Mouse (Mus musculus) intestine, embryonic 15.5 days (tissue): ENCODE results near the gene Prss22. TPM values are rescaled to one million over a fixed set of nuclear protein-coding genes. Genes with fewer than 3 reads are reported as not detected.

Experiments
- ATAC-seq: fragments of 200-750 bp; cut with Nextera tagmentation; 2 replicates; pipeline ENCODE4 v1.8.0; 2017; ENCODE audit warnings: moderate TSS enrichment, moderate library complexity
- H3K27ac ChIP-seq: fragments of 300-500 bp; sonication (generic); 2 replicates; pipeline ENCODE4 v1.5.1; 2015; ENCODE audit warnings: mild to moderate bottlenecking, inconsistent platforms
- H3K27me3 ChIP-seq: fragments of 300-500 bp; sonication (generic); replicated peaks from 2 replicates; pipeline ENCODE4 v1.6.1; 2015; ENCODE audit warnings: inconsistent platforms
- H3K36me3 ChIP-seq: fragments of 300-500 bp; sonication (generic); 2 replicates; pipeline ENCODE4 v1.6.1; 2015; ENCODE audit warnings: inconsistent platforms
- H3K4me1 ChIP-seq: fragments of 300-500 bp; sonication (generic); replicated peaks from 2 replicates; pipeline ENCODE4 v1.6.1; 2015; ENCODE audit warnings: inconsistent platforms
- H3K4me2 ChIP-seq: fragments of 300-500 bp; sonication (generic); replicated peaks from 2 replicates; pipeline ENCODE4 v1.6.1; 2015; ENCODE audit warnings: mild to moderate bottlenecking, inconsistent platforms
- H3K4me3 ChIP-seq: fragments of 300-500 bp; sonication (generic); replicated peaks from 2 replicates; pipeline ENCODE4 v1.5.1; 2015; ENCODE audit warnings: inconsistent platforms
- H3K9ac ChIP-seq: fragments of 300-500 bp; sonication (generic); 2 replicates; pipeline ENCODE4 v1.6.1; 2015; ENCODE audit warnings: inconsistent platforms
- H3K9me3 ChIP-seq: fragments of 300-500 bp; sonication (generic); 2 replicates; pipeline ENCODE4 v1.6.1; 2016; ENCODE audit warnings: inconsistent platforms
- WGBS: fragments of 180-500 bp; shearing (Covaris S2); methylation state at CpG from one replicate; pipeline ENCODE4 v1.1.7; 2015; 5-methylcytosine and 5-hydroxymethylcytosine counted together
- polyA plus RNA-seq: library from polyadenylated mRNA; unstranded; fragments of >200 nt; fragmentation: Nextera tagmentation; extraction: Ambion mirVana; gene quantifications from 2 replicates; pipeline ENCODE4 v1.2.1, GENCODE M21; 2015

The Prss22 gene
- polyA plus RNA-seq, 1 experiment from 2014 or later, result not detected

- H3K9ac ChIP-seq, result no peak overlapping the region
- no peak overlapping the region for H3K27ac ChIP-seq
- no peaks in the 10 kb centered on the region for H3K36me3 ChIP-seq
- WGBS, result 41% methylated on average over 14 of the region's 14 CpGs
- H3K27me3 ChIP-seq, result no peaks in the 10 kb centered on the region
- H3K9me3 ChIP-seq, result no peaks in the 10 kb centered on the region
- H3K4me1 ChIP-seq, result peaks cover 6% of the 10 kb centered on the region; the same call in 1 of the 2 replicates
- ATAC-seq, result no peak
- H3K4me3 ChIP-seq, result no peak overlapping the region
- no peak overlapping the region for H3K4me2 ChIP-seq
Observed at GRCm38 (mm10) chr17:24015727-24016126, 17.8 kb upstream of the Prss22 start.

DNA sequence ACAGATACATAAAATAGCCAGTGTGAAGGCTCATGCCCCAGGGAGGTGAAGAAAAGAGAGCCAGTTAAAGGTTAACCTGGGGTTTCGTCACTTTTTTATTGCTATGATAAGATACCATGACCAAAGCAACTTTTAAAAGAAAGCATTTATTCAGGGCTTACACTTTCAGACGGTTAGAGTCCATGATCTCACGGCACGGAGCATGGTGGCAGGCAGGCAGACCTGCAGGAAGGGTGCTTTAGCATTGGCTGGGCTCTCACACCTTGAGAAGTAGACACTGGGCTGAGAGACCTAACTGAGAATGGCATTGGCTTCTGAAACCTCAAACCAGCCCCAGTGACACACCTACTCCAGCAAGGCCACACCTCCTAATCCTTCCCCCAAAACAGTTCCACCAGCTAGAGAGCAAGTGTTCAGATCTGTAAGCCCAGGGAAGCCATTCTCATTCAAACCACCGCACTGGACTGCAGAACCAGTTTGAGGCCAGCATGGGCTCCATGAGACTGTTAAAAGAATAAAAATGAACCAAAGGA lies 16.6 kb upstream of the Prss22 start:
- peak; percentile 90 for ATAC-seq
- WGBS, result 70% methylated on average over 5 of the region's 5 CpGs
- H3K36me3 ChIP-seq, result no peaks in the 10 kb centered on the region
- H3K27ac ChIP-seq, result peak overlapping the region; percentile 37; the same call in 1 of the 2 replicates
- no peaks in the 10 kb centered on the region; the same call in 1 of the 2 replicates for H3K4me1 ChIP-seq
- no peaks in the 10 kb centered on the region for H3K9me3 ChIP-seq
- no peak overlapping the region for H3K9ac ChIP-seq
- no peak overlapping the region for H3K4me2 ChIP-seq
- no peaks in the 10 kb centered on the region for H3K27me3 ChIP-seq
- no peak overlapping the region for H3K4me3 ChIP-seq

GRCm38 (mm10) chr17:24012921-24013320 lies 15.0 kb upstream of the Prss22 start:
- no peak for ATAC-seq
- Histone ChIP-seq H3K27ac (no peak overlapping the region), H3K9ac (no peak overlapping the region)

GRCm38 (mm10) chr17:24009617-24010016 lies 11.7 kb upstream of the Prss22 start:
- Histone ChIP-seq H3K27me3 (no peaks in the 10 kb centered on the region), H3K4me1 (no peaks in the 10 kb centered on the region; the same call in 1 of the 2 replicates), H3K36me3 (no peaks in the 10 kb centered on the region), H3K4me3 (no peak overlapping the region), H3K9me3 (no peaks in the 10 kb centered on the region), H3K4me2 (no peak overlapping the region), H3K27ac (no peak overlapping the region), H3K9ac (no peak overlapping the region)
- 60% methylated on average over 5 of the region's 5 CpGs for WGBS
- no peak for ATAC-seq

More at GRCm38 (mm10) chr17:24012921-24013320, 15.0 kb upstream of the Prss22 start:
- Histone ChIP-seq H3K27me3 (no peaks in the 10 kb centered on the region), H3K36me3 (no peaks in the 10 kb centered on the region), H3K4me3 (no peak overlapping the region), H3K4me2 (no peak overlapping the region), H3K4me1 (no peaks in the 10 kb centered on the region; the same call in 1 of the 2 replicates), H3K9me3 (no peaks in the 10 kb centered on the region)
- 93% methylated on average over 2 of the region's 2 CpGs for WGBS

GRCm38 (mm10) chr17:24008105-24008504 lies 10.2 kb upstream of the Prss22 start:
- no peak; the same call in 1 of the 2 replicates for ATAC-seq
- WGBS, result 73% methylated on average over 4 of the region's 4 CpGs
- no peaks in the 10 kb centered on the region for H3K4me1 ChIP-seq
- H3K9me3 ChIP-seq, result no peaks in the 10 kb centered on the region
- no peak overlapping the region for H3K27ac ChIP-seq
- H3K4me2 ChIP-seq, result no peak overlapping the region
- no peaks in the 10 kb centered on the region for H3K27me3 ChIP-seq
- no peaks in the 10 kb centered on the region for H3K36me3 ChIP-seq
- H3K4me3 ChIP-seq, result no peak overlapping the region
- H3K9ac ChIP-seq, result no peak overlapping the region

DNA sequence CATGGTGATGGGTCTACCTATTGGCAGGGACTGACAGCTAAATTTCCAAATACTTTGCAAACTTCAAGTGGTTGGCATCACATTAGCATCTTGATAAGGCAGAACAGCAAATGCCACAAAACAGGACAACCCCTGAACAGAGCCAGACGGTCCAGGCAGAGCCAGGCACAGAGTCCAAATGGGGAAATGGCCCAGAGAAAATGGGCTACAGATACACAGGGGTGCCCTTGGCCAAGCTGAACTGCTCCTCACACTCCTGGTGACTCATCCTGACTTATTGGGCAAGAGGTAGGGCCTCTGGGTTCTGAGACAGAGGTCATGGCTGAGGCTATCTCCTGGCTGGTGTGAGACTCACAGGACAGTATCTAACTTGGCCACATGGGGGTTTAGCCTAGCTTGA lies 9.5 kb upstream of the Prss22 start:
- Histone ChIP-seq H3K36me3 (no peaks in the 10 kb centered on the region), H3K4me1 (no peaks in the 10 kb centered on the region), H3K9ac (no peak overlapping the region), H3K9me3 (no peaks in the 10 kb centered on the region), H3K27ac (no peak overlapping the region), H3K4me3 (no peak overlapping the region), H3K4me2 (no peak overlapping the region), H3K27me3 (no peaks in the 10 kb centered on the region)
- 45% methylated on average over 1 of the region's 1 CpGs for WGBS
- peak; percentile 78 for ATAC-seq

GRCm38 (mm10) chr17:24006930-24007329 lies 9.0 kb upstream of the Prss22 start:
- H3K27me3 ChIP-seq, result no peaks in the 10 kb centered on the region
- no peak overlapping the region for H3K9ac ChIP-seq
- no peak for ATAC-seq
- H3K4me1 ChIP-seq, result no peaks in the 10 kb centered on the region
- H3K4me2 ChIP-seq, result no peak overlapping the region
- H3K36me3 ChIP-seq, result no peaks in the 10 kb centered on the region
- WGBS, result 55% methylated on average over 2 of the region's 2 CpGs
- H3K27ac ChIP-seq, result no peak overlapping the region
- no peaks in the 10 kb centered on the region for H3K9me3 ChIP-seq
- no peak overlapping the region for H3K4me3 ChIP-seq

- no peak for ATAC-seq
- H3K9me3 ChIP-seq, result no peaks in the 10 kb centered on the region
- 97% methylated on average over 3 of the region's 3 CpGs for WGBS
Observed at GRCm38 (mm10) chr17:24005049-24005448, 7.1 kb upstream of the Prss22 start.

DNA sequence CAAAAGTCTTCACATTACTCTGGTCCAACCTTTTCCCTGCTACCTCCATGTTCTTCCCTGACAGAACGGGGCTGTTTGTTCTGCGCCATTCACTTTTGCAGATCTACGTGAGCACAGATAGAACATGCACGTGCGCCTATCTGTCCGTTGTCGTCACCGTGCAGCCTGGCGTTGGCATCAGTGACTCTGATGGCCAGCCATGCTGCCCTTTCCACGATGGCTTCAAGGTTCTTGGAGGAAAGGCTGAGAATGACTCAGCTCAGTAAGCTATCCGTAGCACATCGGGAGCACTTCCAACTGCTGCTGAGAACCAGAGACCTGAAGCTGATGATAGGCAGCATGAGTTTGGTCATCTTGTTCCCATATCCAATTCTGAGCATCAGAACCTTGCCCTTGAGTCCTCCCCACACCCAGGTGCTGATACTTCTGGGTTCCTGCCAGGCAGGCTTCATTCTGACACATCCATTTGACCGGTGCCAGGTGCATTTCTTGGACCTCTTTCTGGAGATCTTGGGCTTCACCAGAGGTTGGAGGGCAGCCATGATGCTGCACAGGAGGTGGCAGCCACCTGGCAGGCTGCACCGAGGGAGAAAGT lies 6.3 kb upstream of the Prss22 start:
- H3K4me1 ChIP-seq, result 0 out of 2 replicates have a peak, but pooled peaks cover 3% of the 10 kb centered on the region
- ATAC-seq, result no peak
- no peaks in the 10 kb centered on the region for H3K27me3 ChIP-seq
- H3K9ac ChIP-seq, result no peak overlapping the region
- no peak overlapping the region for H3K27ac ChIP-seq
- 92% methylated on average over 14 of the region's 14 CpGs for WGBS
- no peaks in the 10 kb centered on the region for H3K36me3 ChIP-seq
- H3K4me2 ChIP-seq, result no peak overlapping the region
- H3K9me3 ChIP-seq, result no peaks in the 10 kb centered on the region
- no peak overlapping the region for H3K4me3 ChIP-seq

More at GRCm38 (mm10) chr17:24005049-24005448, 7.1 kb upstream of the Prss22 start:
- Histone ChIP-seq H3K9ac (no peak overlapping the region), H3K4me3 (no peak overlapping the region), H3K27me3 (no peaks in the 10 kb centered on the region), H3K27ac (no peak overlapping the region), H3K4me2 (no peak overlapping the region), H3K4me1 (0 out of 2 replicates have a peak, but pooled peaks cover 3% of the 10 kb centered on the region), H3K36me3 (no peaks in the 10 kb centered on the region)

- H3K4me1 ChIP-seq, result peaks cover 3% of the 10 kb centered on the region; the same call in 1 of the 2 replicates
- WGBS, result 32% methylated on average over 5 of the region's 5 CpGs
Observed at GRCm38 (mm10) chr17:24000404-24000803, 2.5 kb upstream of the Prss22 start.

GRCm38 (mm10) chr17:23998383-23998782 lies 483 bp upstream of the Prss22 start:
- 48% methylated on average over 6 of the region's 6 CpGs for WGBS
- Histone ChIP-seq H3K9me3 (no peaks in the 10 kb centered on the region), H3K4me3 (no peak overlapping the region), H3K4me1 (peaks cover 6% of the 10 kb centered on the region), H3K27ac (no peak overlapping the region), H3K4me2 (no peak overlapping the region), H3K9ac (no peak overlapping the region), H3K36me3 (no peaks in the 10 kb centered on the region), H3K27me3 (no peaks in the 10 kb centered on the region)
- ATAC-seq, result no peak

More at GRCm38 (mm10) chr17:24000404-24000803, 2.5 kb upstream of the Prss22 start:
- Histone ChIP-seq H3K9me3 (no peaks in the 10 kb centered on the region), H3K36me3 (no peaks in the 10 kb centered on the region), H3K27ac (no peak overlapping the region), H3K4me3 (no peak overlapping the region), H3K27me3 (no peaks in the 10 kb centered on the region), H3K9ac (no peak overlapping the region), H3K4me2 (no peak overlapping the region)
- peak; percentile 29; the same call in 1 of the 2 replicates for ATAC-seq

DNA sequence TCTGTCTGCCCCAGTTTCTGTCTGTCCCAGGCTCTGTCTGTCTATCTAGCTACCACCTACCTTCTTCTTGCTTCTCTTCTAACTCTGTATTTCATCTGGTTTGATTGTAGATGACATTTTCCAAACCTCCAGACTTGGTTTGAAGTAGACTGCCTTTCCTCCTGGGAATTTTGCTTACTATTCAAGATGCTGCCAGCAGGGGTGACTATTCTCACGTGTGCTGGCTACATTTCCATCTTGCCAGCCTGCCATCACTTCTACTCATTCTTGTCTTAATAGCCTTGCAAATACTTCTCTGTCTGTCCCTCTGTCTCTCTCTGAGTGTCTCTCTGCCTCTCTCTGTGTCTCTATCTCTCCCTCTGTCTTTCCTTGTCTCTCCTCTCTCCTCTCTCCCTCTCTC lies 2.5 kb downstream of the Prss22 start:
- H3K4me2 ChIP-seq, result no peak overlapping the region
- no peaks in the 10 kb centered on the region for H3K36me3 ChIP-seq
- peaks cover 13% of the 10 kb centered on the region for H3K4me1 ChIP-seq
- H3K9me3 ChIP-seq, result no peaks in the 10 kb centered on the region
- H3K27me3 ChIP-seq, result no peaks in the 10 kb centered on the region
- no peak overlapping the region for H3K4me3 ChIP-seq
- no peak for ATAC-seq
- H3K27ac ChIP-seq, result no peak overlapping the region
- no peak overlapping the region for H3K9ac ChIP-seq
- 43% methylated on average over 1 of the region's 1 CpGs for WGBS

- Histone ChIP-seq H3K27ac (no peak overlapping the region), H3K27me3 (no peaks in the 10 kb centered on the region), H3K36me3 (no peaks in the 10 kb centered on the region), H3K9me3 (no peaks in the 10 kb centered on the region), H3K4me3 (no peak overlapping the region), H3K4me1 (peaks cover 10% of the 10 kb centered on the region), H3K9ac (no peak overlapping the region), H3K4me2 (no peak overlapping the region)
- no peak for ATAC-seq
- WGBS, result 62% methylated on average over 7 of the region's 7 CpGs
Observed at GRCm38 (mm10) chr17:23994667-23995066, 3.2 kb downstream of the Prss22 start.
